Comparison of ENCODE assay signal across 8 mouse cellular contexts in the genomic region with DNA sequence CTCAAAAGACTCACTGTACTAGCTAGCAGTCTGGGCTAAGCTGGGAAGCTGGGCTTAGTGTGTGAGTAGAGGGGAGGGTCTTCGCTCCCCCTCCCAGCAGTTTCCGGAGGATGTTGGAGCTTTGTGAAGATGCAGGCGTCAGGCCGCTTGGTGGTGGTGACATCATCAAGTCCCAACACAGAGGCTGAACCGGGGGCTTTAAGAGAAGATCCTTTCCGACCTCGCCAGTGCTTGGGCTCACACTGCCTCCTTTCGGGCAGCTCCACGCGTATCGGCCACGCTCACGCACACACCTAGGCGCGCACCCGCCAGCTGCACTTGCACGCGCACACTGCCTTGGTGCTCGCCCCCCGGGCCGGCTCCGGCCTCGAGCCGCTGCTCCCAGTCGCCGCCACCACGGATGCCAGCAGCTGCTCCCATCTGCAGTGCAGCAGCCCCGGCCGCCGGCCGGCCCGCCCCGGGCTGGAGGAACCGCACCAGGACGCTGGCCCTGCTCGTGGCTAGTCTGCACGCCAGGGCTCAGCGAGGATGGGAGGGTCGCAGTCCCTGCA.
DNase-seq lines count a peak whose midpoint lies in the region; ATAC-seq and TF ChIP-seq lines count a peak whose summit lies in the region.

No protein-coding gene starts in this region.

- peak; percentile 30 for TF ChIP-seq CTCF in cortical plate, adult 2 months (IDR thresholded peaks at IDR 0.05; ENCODE audit: extremely low read depth, insufficient read depth, low read length)

- H3K4me2 ChIP-seq in kidney, embryonic 14.5 days (replicated peaks; ENCODE audit: low read depth, low read length), result peak overlapping the region; percentile 92
- peak overlapping the region; percentile 79 for H3K4me2 ChIP-seq in intestine, embryonic 16.5 days (ENCODE audit: low read depth, low read length)
- H3K4me2 ChIP-seq in liver, embryonic 11.5 days, result peak overlapping the region; percentile 62

- WGBS in kidney, embryonic 14.5 days, result under 1% methylated on average over 38 of the region's 39 CpGs
- 2% methylated on average over 39 of the region's 39 CpGs for WGBS in intestine, embryonic 16.5 days
- 1% methylated on average over 39 of the region's 39 CpGs for WGBS in liver, embryonic 11.5 days

- peak overlapping the region; percentile 86 for H3K9ac ChIP-seq in kidney, embryonic 14.5 days (ENCODE audit: low read depth, low read length)
- H3K9ac ChIP-seq in intestine, embryonic 16.5 days (ENCODE audit: low read depth, low read length), result peak overlapping the region; percentile 79
- peak overlapping the region; percentile 70 for H3K9ac ChIP-seq in liver, embryonic 11.5 days (ENCODE audit: low read depth, low read length)

- peak overlapping the region; percentile 94 for H3K27ac ChIP-seq in kidney, embryonic 14.5 days (ENCODE audit: low read depth, low read length)
- peak overlapping the region; percentile 91 for H3K27ac ChIP-seq in cortical plate, adult 2 months (ENCODE audit: insufficient read depth, low read length)
- peak overlapping the region; percentile 90 for H3K27ac ChIP-seq in intestine, embryonic 16.5 days (ENCODE audit: low read length)
- peak overlapping the region; percentile 82 for H3K27ac ChIP-seq in liver, embryonic 11.5 days (ENCODE audit: low read depth, low read length)

- peak; percentile 81 for ATAC-seq in kidney, embryonic 14.5 days (ENCODE audit: low FRiP score, low TSS enrichment)
- ATAC-seq in granulocyte monocyte progenitor cell, adult 5-6 weeks (replicated peaks; ENCODE audit: poor library complexity, severe bottlenecking), result peak; percentile 73
- peak; percentile 73 for ATAC-seq in intestine, embryonic 16.5 days
- ATAC-seq in liver, embryonic 11.5 days (replicated peaks; ENCODE audit: low FRiP score), result peak; percentile 53

- TF ChIP-seq POLR2A in cortical plate, adult 2 months (IDR thresholded peaks at IDR 0.05; ENCODE audit: extremely low read depth, insufficient read depth, low read length), result peak; percentile 74

- H3K36me3 ChIP-seq in kidney, embryonic 14.5 days (ENCODE audit: control insufficient read depth, insufficient read depth, low read length), result no peaks in the 10 kb centered on the region
- H3K36me3 ChIP-seq in intestine, embryonic 16.5 days (ENCODE audit: control insufficient read depth, insufficient read depth, low read length), result no peaks in the 10 kb centered on the region
- H3K36me3 ChIP-seq in liver, embryonic 11.5 days (ENCODE audit: control insufficient read depth, insufficient read depth, low read length), result no peaks in the 10 kb centered on the region

- no peak for DNase-seq in kidney, adult 11 months
- peak; percentile 69 for DNase-seq in liver, embryonic 11.5 days (ENCODE audit: low spot score)
- DNase-seq in natural killer cell, adult 2 months (ENCODE audit: low spot score in 2 of 2), result peak; percentile 18 to 20
- DNase-seq in testis, postnatal 14 days (ENCODE audit: low spot score), result peak; percentile 33

- peak overlapping the region; percentile 71 for H3K4me3 ChIP-seq in kidney, embryonic 14.5 days (ENCODE audit: low read length)
- H3K4me3 ChIP-seq in cortical plate, adult 2 months (ENCODE audit: insufficient read depth, low read length), result peak overlapping the region; percentile 58
- peak overlapping the region; percentile 56 for H3K4me3 ChIP-seq in intestine, embryonic 16.5 days (ENCODE audit: low read length)
- peak overlapping the region; percentile 57 for H3K4me3 ChIP-seq in liver, embryonic 11.5 days (ENCODE audit: low read depth, low read length)

- no peaks in the 10 kb centered on the region for H3K27me3 ChIP-seq in kidney, embryonic 14.5 days (ENCODE audit: control insufficient read depth, insufficient read depth, low read length)
- H3K27me3 ChIP-seq in intestine, embryonic 16.5 days (replicated peaks; ENCODE audit: control insufficient read depth, insufficient read depth, low read length), result no peaks in the 10 kb centered on the region
- peaks cover 8% of the 10 kb centered on the region; the same call in 1 of the 2 replicates for H3K27me3 ChIP-seq in liver, embryonic 11.5 days (replicated peaks; ENCODE audit: control insufficient read depth, insufficient read depth, low read length)

- peaks cover 37% of the 10 kb centered on the region for H3K4me1 ChIP-seq in kidney, embryonic 14.5 days (ENCODE audit: control insufficient read depth, insufficient read depth, low read length)
- no peaks in the 10 kb centered on the region; the same call in none of the 2 replicates for H3K4me1 ChIP-seq in cortical plate, adult 2 months (ENCODE audit: control insufficient read depth, insufficient read depth, low read length)
- peaks cover 39% of the 10 kb centered on the region for H3K4me1 ChIP-seq in intestine, embryonic 16.5 days (ENCODE audit: control insufficient read depth, insufficient read depth, low read length)
- H3K4me1 ChIP-seq in liver, embryonic 11.5 days (replicated peaks; ENCODE audit: control insufficient read depth, insufficient read depth, low read length), result peaks cover 6% of the 10 kb centered on the region; the same call in 1 of the 2 replicates

- H3K9me3 ChIP-seq in kidney, embryonic 14.5 days (ENCODE audit: control insufficient read depth, low read length), result no peaks in the 10 kb centered on the region
- no peaks in the 10 kb centered on the region for H3K9me3 ChIP-seq in intestine, embryonic 16.5 days (ENCODE audit: control insufficient read depth, low read length)
- H3K9me3 ChIP-seq in liver, embryonic 11.5 days (ENCODE audit: control insufficient read depth, low read length), result no peaks in the 10 kb centered on the region
